Mouse (Mus musculus): ENCODE results near the gene Prickle2. TPM values are rescaled to one million over a fixed set of nuclear protein-coding genes. Genes with fewer than 3 reads are reported as not detected.

The Prickle2 gene
- polyA plus RNA-seq, 1 experiment from 2014 or later = 6.4 TPM

DNA sequence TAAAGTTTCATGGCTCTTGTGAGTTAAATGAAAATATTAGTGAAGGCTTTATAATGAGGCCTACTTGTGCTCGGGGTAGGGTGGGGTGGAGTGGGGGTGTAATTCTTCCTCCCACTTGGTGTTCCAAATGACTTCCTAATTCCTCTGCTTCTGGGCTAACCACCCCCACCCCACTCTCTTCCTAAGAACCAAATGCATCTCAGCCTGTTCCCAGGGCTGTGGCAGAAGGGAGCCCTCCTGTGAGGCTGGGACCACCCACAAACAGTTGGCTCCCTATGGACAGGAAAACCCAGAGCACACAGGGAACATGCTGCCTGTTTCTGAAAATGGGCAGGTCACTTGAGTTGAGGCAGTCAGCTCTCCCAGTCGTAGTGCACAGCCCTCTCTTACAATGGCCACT is 100.8 kb downstream of the Prickle2 start:
- H3K4me1 ChIP-seq (ENCODE audit: control insufficient read depth, insufficient read depth, low read length) = peaks cover 20% of the 10 kb centered on the region
- H3K4me3 ChIP-seq (ENCODE audit: low read depth, low read length) = no peak overlapping the region
- no peaks in the 10 kb centered on the region for H3K9me3 ChIP-seq (replicated peaks; ENCODE audit: control insufficient read depth, low read length)
- H3K27ac ChIP-seq (ENCODE audit: low read depth, low read length) = no peak overlapping the region
- H3K27me3 ChIP-seq (ENCODE audit: control insufficient read depth, insufficient read depth, low read length) = no peaks in the 10 kb centered on the region
- H3K9ac ChIP-seq (ENCODE audit: low read depth, low read length) = no peak overlapping the region
- ATAC-seq (replicated peaks; ENCODE audit: insufficient number of reproducible peaks, low FRiP score, low TSS enrichment) = no peak
- no peak overlapping the region for H3K4me2 ChIP-seq
- 40% methylated on average over 2 of the region's 2 CpGs for WGBS (ENCODE audit: insufficient replicate concordance)
- no peaks in the 10 kb centered on the region for H3K36me3 ChIP-seq (ENCODE audit: control insufficient read depth, insufficient read depth, low read length)

DNA sequence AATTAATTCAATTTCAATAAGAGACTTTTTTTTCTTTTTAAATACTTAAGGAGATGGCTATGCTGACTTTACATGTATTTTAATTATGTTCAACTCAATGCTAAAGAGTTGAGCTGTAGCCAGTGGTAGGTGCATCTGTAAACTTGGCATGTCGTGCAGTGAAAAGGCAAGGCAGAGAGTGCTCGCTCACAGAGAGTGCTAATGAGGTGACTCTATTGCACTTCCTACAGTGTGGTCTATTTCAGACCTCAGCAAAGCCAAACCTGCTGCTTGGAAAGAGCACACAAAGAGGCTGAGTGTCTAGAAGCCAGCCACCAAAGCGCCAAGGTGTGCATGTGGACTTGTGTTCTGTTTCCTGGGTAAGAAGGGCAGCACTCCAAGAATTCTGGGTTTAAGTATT is 109.6 kb downstream of the Prickle2 start:
- Histone ChIP-seq H3K4me1 (ENCODE audit: control insufficient read depth, insufficient read depth, low read length) (no peaks in the 10 kb centered on the region), H3K27me3 (ENCODE audit: control insufficient read depth, insufficient read depth, low read length) (no peaks in the 10 kb centered on the region), H3K4me3 (ENCODE audit: low read depth, low read length) (no peak overlapping the region), H3K9me3 (replicated peaks; ENCODE audit: control insufficient read depth, low read length) (no peaks in the 10 kb centered on the region), H3K4me2 (no peak overlapping the region), H3K9ac (ENCODE audit: low read depth, low read length) (no peak overlapping the region), H3K36me3 (ENCODE audit: control insufficient read depth, insufficient read depth, low read length) (no peaks in the 10 kb centered on the region), H3K27ac (ENCODE audit: low read depth, low read length) (no peak overlapping the region)
- ATAC-seq (replicated peaks; ENCODE audit: insufficient number of reproducible peaks, low FRiP score, low TSS enrichment) = no peak
- 67% methylated on average over 3 of the region's 3 CpGs for WGBS (ENCODE audit: insufficient replicate concordance)

DNA sequence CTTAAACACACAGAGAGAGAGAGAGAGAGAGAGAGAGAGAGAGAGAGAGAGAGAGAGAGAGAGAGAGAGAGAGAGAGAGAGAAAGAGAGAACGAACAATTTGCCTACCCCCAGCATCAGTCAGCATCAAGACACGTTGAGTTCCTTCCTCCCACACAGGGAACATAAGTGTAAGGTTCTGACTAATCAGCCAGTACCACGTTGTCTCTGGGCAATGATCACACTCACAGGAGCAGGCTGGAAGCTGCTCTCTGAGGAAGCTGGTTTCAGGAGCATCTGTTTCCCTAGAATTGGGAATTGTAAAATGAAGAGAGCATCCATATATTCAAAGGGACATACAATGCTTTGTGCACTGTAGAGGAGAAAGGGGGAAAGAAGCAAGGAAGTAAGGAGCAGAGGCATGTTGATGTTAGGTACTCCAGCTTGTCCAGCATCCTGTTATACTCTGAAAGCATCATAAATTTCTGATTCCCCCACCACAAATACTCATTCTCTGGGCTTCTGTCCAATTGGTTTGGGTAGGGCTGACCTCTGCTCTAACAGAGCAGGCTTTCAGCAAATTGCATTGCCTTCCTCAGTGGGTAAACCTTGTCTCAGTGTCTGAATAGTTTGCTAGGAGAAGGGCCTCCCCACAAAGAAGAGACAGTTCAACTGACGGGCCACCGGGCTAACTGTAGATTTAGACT is 116.4 kb downstream of the Prickle2 start:
- H3K27me3 ChIP-seq (ENCODE audit: control insufficient read depth, insufficient read depth, low read length) = no peaks in the 10 kb centered on the region
- ATAC-seq (replicated peaks; ENCODE audit: insufficient number of reproducible peaks, low FRiP score, low TSS enrichment) = no peak
- H3K36me3 ChIP-seq (ENCODE audit: control insufficient read depth, insufficient read depth, low read length) = no peaks in the 10 kb centered on the region
- no peaks in the 10 kb centered on the region for H3K4me1 ChIP-seq (ENCODE audit: control insufficient read depth, insufficient read depth, low read length)
- WGBS (ENCODE audit: insufficient replicate concordance) = 69% methylated on average over 5 of the region's 5 CpGs
- H3K27ac ChIP-seq (ENCODE audit: low read depth, low read length) = no peak overlapping the region
- no peak overlapping the region for H3K9ac ChIP-seq (ENCODE audit: low read depth, low read length)
- no peaks in the 10 kb centered on the region for H3K9me3 ChIP-seq (replicated peaks; ENCODE audit: control insufficient read depth, low read length)
- H3K4me2 ChIP-seq = no peak overlapping the region
- no peak overlapping the region for H3K4me3 ChIP-seq (ENCODE audit: low read depth, low read length)

DNA sequence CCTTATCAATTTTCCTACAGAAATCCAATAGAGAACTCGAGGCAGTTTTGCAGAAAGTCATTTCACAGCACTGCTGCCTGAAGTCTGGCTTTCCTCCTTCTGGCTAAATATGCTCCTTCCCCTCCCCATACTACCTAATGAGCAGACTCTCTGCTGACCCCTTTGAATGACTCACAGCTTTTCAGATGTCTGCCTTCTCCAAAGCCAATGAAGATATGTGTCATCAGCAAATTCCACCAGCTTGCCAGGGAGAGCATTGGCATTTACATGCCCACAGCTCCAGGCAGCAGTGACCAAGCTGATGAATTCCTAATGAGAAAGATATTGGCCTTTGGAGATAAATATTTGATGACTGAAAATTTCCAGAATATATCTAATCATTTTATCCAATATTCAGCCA is 121.9 kb downstream of the Prickle2 start:
- Histone ChIP-seq H3K27ac (ENCODE audit: low read depth, low read length) (no peak overlapping the region), H3K27me3 (ENCODE audit: control insufficient read depth, insufficient read depth, low read length) (no peaks in the 10 kb centered on the region), H3K4me1 (ENCODE audit: control insufficient read depth, insufficient read depth, low read length) (no peaks in the 10 kb centered on the region), H3K36me3 (ENCODE audit: control insufficient read depth, insufficient read depth, low read length) (no peaks in the 10 kb centered on the region), H3K9ac (ENCODE audit: low read depth, low read length) (no peak overlapping the region), H3K4me3 (ENCODE audit: low read depth, low read length) (no peak overlapping the region), H3K9me3 (replicated peaks; ENCODE audit: control insufficient read depth, low read length) (no peaks in the 10 kb centered on the region), H3K4me2 (no peak overlapping the region)
- ATAC-seq (replicated peaks; ENCODE audit: insufficient number of reproducible peaks, low FRiP score, low TSS enrichment) = no peak
- WGBS (ENCODE audit: insufficient replicate concordance) = 30% methylated on average over 1 of the region's 1 CpGs

DNA sequence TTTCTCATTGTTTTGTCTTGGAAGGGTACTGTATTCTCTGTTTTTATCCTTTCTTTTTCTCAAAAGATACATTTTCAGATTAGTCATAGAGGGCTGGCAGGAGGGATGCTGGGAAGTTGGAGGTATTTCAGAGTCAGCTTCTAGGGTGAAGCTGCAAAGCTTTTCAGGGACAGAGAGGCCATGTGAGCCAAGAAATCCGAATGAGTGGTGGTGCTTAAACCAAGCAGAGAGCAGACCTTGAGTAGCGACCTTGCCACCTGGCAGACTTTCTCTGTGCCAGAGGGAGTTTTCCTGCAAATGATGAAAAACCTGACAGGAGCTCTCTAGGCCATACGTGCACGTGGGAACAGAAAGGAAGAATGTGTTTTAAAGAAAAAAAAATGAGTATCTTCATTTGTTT is 130.7 kb downstream of the Prickle2 start:
- Histone ChIP-seq H3K36me3 (ENCODE audit: control insufficient read depth, insufficient read depth, low read length) (no peaks in the 10 kb centered on the region), H3K4me1 (ENCODE audit: control insufficient read depth, insufficient read depth, low read length) (no peaks in the 10 kb centered on the region; the same call in 1 of the 2 replicates), H3K9ac (ENCODE audit: low read depth, low read length) (no peak overlapping the region), H3K4me3 (ENCODE audit: low read depth, low read length) (no peak overlapping the region), H3K27me3 (ENCODE audit: control insufficient read depth, insufficient read depth, low read length) (no peaks in the 10 kb centered on the region), H3K27ac (ENCODE audit: low read depth, low read length) (no peak overlapping the region), H3K4me2 (no peak overlapping the region), H3K9me3 (replicated peaks; ENCODE audit: control insufficient read depth, low read length) (no peaks in the 10 kb centered on the region)
- no peak for ATAC-seq (replicated peaks; ENCODE audit: insufficient number of reproducible peaks, low FRiP score, low TSS enrichment)
- 69% methylated on average over 4 of the region's 4 CpGs for whole genome bisulfite sequencing (ENCODE audit: insufficient replicate concordance)

DNA sequence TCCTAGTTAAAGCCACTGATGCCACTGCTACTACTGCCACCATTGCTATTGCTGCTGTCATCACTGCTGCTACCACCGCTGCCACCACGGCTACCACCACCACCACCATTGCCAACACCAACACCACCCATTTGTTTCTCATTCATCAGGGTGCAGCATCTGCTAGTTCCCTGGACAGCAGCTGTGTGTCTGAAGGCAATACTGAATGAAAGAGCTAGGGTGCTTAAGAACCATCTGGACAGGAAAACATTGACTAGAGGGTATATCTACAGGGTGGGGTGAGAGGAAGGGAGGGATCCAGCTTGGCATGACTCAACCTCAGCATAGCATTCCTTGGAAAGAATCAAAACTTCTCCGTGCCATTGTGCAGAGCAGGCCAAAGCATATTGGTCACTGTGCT is 133.8 kb downstream of the Prickle2 start:
- Histone ChIP-seq H3K9ac (ENCODE audit: low read depth, low read length) (no peak overlapping the region), H3K27ac (ENCODE audit: low read depth, low read length) (no peak overlapping the region), H3K36me3 (ENCODE audit: control insufficient read depth, insufficient read depth, low read length) (no peaks in the 10 kb centered on the region), H3K4me1 (ENCODE audit: control insufficient read depth, insufficient read depth, low read length) (no peaks in the 10 kb centered on the region; the same call in 1 of the 2 replicates), H3K27me3 (ENCODE audit: control insufficient read depth, insufficient read depth, low read length) (no peaks in the 10 kb centered on the region), H3K9me3 (replicated peaks; ENCODE audit: control insufficient read depth, low read length) (no peaks in the 10 kb centered on the region), H3K4me2 (no peak overlapping the region), H3K4me3 (ENCODE audit: low read depth, low read length) (no peak overlapping the region)
- ATAC-seq (replicated peaks; ENCODE audit: insufficient number of reproducible peaks, low FRiP score, low TSS enrichment) = no peak
- 74% methylated on average over 3 of the region's 3 CpGs for WGBS (ENCODE audit: insufficient replicate concordance)

DNA sequence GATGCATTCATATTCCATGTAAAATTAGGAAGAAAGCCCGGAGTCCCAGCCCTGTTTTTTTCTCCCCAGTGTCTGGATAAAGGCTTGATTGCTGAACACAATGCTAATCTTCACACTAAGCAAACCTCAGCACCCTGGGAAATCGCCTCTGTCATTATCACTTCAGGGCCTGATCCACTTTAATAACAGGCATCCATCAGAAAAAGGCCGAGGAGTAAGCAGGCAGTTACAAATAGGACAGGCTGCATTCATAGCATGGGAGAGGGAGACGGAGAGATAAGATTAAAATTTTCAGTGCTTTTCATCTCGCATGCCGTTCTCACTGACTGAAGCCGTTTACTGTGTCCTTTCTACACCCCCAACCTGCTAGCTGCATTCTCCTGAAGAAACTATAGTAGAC is 135.9 kb downstream of the Prickle2 start:
- 34% methylated on average over 7 of the region's 7 CpGs for WGBS (ENCODE audit: insufficient replicate concordance)
- Histone ChIP-seq H3K4me1 (ENCODE audit: control insufficient read depth, insufficient read depth, low read length) (no peaks in the 10 kb centered on the region; the same call in 1 of the 2 replicates), H3K4me3 (ENCODE audit: low read depth, low read length) (no peak overlapping the region), H3K27me3 (ENCODE audit: control insufficient read depth, insufficient read depth, low read length) (no peaks in the 10 kb centered on the region), H3K9me3 (replicated peaks; ENCODE audit: control insufficient read depth, low read length) (no peaks in the 10 kb centered on the region), H3K9ac (ENCODE audit: low read depth, low read length) (no peak overlapping the region), H3K27ac (ENCODE audit: low read depth, low read length) (no peak overlapping the region), H3K36me3 (ENCODE audit: control insufficient read depth, insufficient read depth, low read length) (no peaks in the 10 kb centered on the region), H3K4me2 (no peak overlapping the region)
- no peak for ATAC-seq (replicated peaks; ENCODE audit: insufficient number of reproducible peaks, low FRiP score, low TSS enrichment)

DNA sequence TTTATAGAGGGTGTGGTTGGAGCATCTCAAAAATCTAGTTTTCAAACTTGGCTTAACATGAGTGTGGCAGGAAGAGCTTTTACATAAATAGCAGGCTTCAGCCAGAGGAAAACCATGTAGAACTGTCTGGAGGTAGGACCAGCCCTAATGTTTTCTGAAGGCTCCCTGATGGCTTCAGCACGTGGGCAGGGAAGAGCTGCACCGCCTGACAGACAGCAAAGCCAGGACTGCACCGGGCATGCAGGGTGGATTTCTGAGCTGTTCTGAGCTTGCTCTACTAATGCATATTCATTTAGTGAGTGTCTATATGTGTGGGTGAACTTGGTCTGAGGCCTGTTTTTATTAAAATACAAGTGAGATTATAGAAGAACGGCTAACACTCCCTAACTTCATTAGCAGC is 136.7 kb downstream of the Prickle2 start:
- WGBS (ENCODE audit: insufficient replicate concordance) = 75% methylated on average over 4 of the region's 4 CpGs
- Histone ChIP-seq H3K27ac (ENCODE audit: low read depth, low read length) (no peak overlapping the region), H3K4me3 (ENCODE audit: low read depth, low read length) (no peak overlapping the region), H3K9me3 (replicated peaks; ENCODE audit: control insufficient read depth, low read length) (no peaks in the 10 kb centered on the region), H3K4me1 (ENCODE audit: control insufficient read depth, insufficient read depth, low read length) (no peaks in the 10 kb centered on the region; the same call in 1 of the 2 replicates), H3K4me2 (no peak overlapping the region), H3K9ac (ENCODE audit: low read depth, low read length) (no peak overlapping the region), H3K27me3 (ENCODE audit: control insufficient read depth, insufficient read depth, low read length) (no peaks in the 10 kb centered on the region), H3K36me3 (ENCODE audit: control insufficient read depth, insufficient read depth, low read length) (no peaks in the 10 kb centered on the region)
- no peak for ATAC-seq (replicated peaks; ENCODE audit: insufficient number of reproducible peaks, low FRiP score, low TSS enrichment)

DNA sequence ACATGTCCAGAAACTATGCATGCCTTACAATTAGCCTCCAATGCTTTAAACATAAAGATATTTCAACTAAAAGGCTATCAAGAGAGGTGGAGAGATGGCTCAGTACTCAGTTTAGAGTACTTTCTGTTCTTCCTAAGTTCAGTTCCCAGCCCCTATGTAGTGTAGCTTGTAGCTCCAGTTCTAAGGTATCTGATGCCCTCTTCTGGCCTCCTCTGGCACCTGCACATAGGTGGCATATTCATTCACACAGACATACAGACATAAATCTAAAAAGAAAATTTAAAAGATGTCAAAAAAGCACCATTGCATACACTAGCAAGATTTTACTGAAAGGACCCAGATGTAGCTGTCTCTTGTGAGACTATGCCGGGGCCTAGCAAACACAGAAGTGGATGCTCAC is 146.7 kb downstream of the Prickle2 start:
- ATAC-seq (replicated peaks; ENCODE audit: insufficient number of reproducible peaks, low FRiP score, low TSS enrichment) = no peak
- Histone ChIP-seq H3K27ac (ENCODE audit: low read depth, low read length) (no peak overlapping the region), H3K27me3 (ENCODE audit: control insufficient read depth, insufficient read depth, low read length) (no peaks in the 10 kb centered on the region), H3K4me1 (ENCODE audit: control insufficient read depth, insufficient read depth, low read length) (no peaks in the 10 kb centered on the region), H3K4me3 (ENCODE audit: low read depth, low read length) (no peak overlapping the region), H3K9me3 (replicated peaks; ENCODE audit: control insufficient read depth, low read length) (no peaks in the 10 kb centered on the region), H3K4me2 (no peak overlapping the region), H3K36me3 (ENCODE audit: control insufficient read depth, insufficient read depth, low read length) (no peaks in the 10 kb centered on the region), H3K9ac (ENCODE audit: low read depth, low read length) (no peak overlapping the region)
- 100% methylated on average over 1 of the region's 1 CpGs for WGBS (ENCODE audit: insufficient replicate concordance)

Measured in heart, embryonic 11.5 days (tissue).